In the genomic region with DNA sequence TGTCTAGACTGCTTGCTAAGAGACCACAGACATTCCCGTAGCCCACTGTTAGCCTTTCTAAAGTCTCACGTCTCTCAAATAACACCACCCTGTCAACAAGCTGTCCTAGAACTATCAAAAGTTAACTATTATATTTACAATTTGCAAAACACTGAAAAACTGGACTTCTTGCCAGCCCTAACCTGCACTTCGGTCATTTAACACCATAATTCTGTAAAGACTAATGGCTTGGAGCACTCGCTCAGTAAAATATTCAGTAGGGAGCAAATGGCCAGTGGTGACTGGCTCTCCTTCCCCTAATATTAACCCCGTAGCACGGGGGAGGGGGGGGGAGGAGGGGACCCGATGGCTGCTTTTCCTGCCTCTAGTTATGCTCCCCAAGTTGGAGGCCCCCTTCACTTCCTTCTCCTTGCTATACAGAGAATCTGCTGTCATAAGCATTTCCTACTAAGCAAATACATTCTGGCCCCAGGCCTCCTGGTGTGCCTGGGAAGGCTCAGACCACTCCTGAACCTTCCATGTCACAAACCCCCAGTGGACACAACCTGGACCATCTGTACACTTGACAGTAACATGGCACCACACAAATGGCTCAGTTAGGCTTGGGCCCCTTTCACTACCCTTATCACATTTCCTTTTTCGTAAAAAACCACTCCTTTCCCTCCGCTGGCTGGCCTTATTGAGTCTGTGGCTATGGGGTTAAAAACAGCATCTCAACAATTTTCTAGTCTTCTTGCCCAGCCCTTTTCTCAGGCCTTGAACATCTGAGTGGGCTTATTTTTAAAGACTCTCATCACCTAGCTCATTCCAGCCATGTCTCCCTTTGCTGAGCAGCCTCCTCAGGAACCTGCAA, we compare ENCODE assay signal across 11 mouse cellular contexts. TPM values are rescaled to one million over a fixed set of nuclear protein-coding genes. Genes with fewer than 3 reads are reported as not detected.
DNase-seq lines count a peak whose midpoint lies in the region; ATAC-seq and TF ChIP-seq lines count a peak whose summit lies in the region.
"Had no signal": no experiment of that assay in that cellular context is flagged by ENCODE, and none has a peak within 500 bp of the region (broad histone marks: within the 10 kb centered on the region; RNA-seq: fewer than 3 reads in every experiment).

No protein-coding gene starts in this region.

- no peak overlapping the region for H3K9ac ChIP-seq in kidney, postnatal 0 days (ENCODE audit: low read depth, low read length)
- H3K9ac ChIP-seq in embryonic facial prominence, embryonic 14.5 days (ENCODE audit: low read depth, low read length), result peak overlapping the region; percentile 9; the same call in 1 of the 2 replicates
- no peak overlapping the region for H3K9ac ChIP-seq in intestine, postnatal 0 days (ENCODE audit: low read depth, low read length)
- peak overlapping the region; percentile 7; the same call in 1 of the 2 replicates for H3K9ac ChIP-seq in midbrain, embryonic 16.5 days (ENCODE audit: low read depth, low read length)

- TF ChIP-seq CTCF in kidney, postnatal 0 days (IDR thresholded peaks at IDR 0.05; ENCODE audit: low read depth), result no peak
- no peak for TF ChIP-seq CTCF in intestine, postnatal 0 days (IDR thresholded peaks at IDR 0.05; ENCODE audit: low read depth)

- no peaks in the 10 kb centered on the region for H3K36me3 ChIP-seq in kidney, postnatal 0 days (ENCODE audit: insufficient read depth, low read length)
- 0 out of 2 replicates have a peak, but pooled peaks cover 14% of the 10 kb centered on the region for H3K36me3 ChIP-seq in embryonic facial prominence, embryonic 14.5 days (ENCODE audit: control insufficient read depth, insufficient read depth, low read length)
- peaks cover 4% of the 10 kb centered on the region; the same call in 1 of the 2 replicates for H3K36me3 ChIP-seq in intestine, postnatal 0 days (ENCODE audit: control insufficient read depth, insufficient read depth)
- H3K36me3 ChIP-seq in midbrain, embryonic 16.5 days (ENCODE audit: control insufficient read depth, insufficient read depth, low read length), result peaks cover 2% of the 10 kb centered on the region; the same call in 1 of the 2 replicates

- H3K4me3 ChIP-seq in kidney, postnatal 0 days (replicated peaks; ENCODE audit: low read depth, low read length), result no peak overlapping the region
- H3K4me3 ChIP-seq in embryonic facial prominence, embryonic 14.5 days (ENCODE audit: low read depth, low read length), result no peak overlapping the region
- no peak overlapping the region for H3K4me3 ChIP-seq in intestine, postnatal 0 days (ENCODE audit: low read depth, low read length)
- H3K4me3 ChIP-seq in midbrain, embryonic 16.5 days (ENCODE audit: low read depth, low read length), result no peak overlapping the region

- H3K27ac ChIP-seq in kidney, postnatal 0 days, result peak overlapping the region; percentile 15; the same call in 1 of the 2 replicates
- H3K27ac ChIP-seq in embryonic facial prominence, embryonic 14.5 days (replicated peaks; ENCODE audit: low read depth, low read length), result no peak overlapping the region
- peak overlapping the region; percentile 22 for H3K27ac ChIP-seq in intestine, postnatal 0 days (ENCODE audit: low read depth, low read length)
- no peak overlapping the region for H3K27ac ChIP-seq in midbrain, embryonic 16.5 days (ENCODE audit: low read length)

- DNase-seq in kidney, postnatal 0 days (ENCODE audit: low spot score), result no peak
- DNase-seq in kidney, postnatal 25 days, result no peak
- DNase-seq in embryonic facial prominence, embryonic 14.5 days (ENCODE audit: low spot score), result no peak
- DNase-seq in B cell, adult 2 months, result no peak
- DNase-seq in layer of hippocampus, postnatal 25 days (ENCODE audit: extremely low spot score in 1 of 2, low spot score in 1 of 2), result no peak
- DNase-seq in adrenal gland, postnatal 36 days, result no peak
- DNase-seq: gastrocnemius, postnatal 14 days; lung, adult 18-20 months; thymus, postnatal 36 days had no signal

- 23% methylated on average over 9 of the region's 9 CpGs for WGBS in kidney, postnatal 0 days
- 64% methylated on average over 9 of the region's 9 CpGs for WGBS in embryonic facial prominence, embryonic 14.5 days
- 45% methylated on average over 9 of the region's 9 CpGs for WGBS in intestine, postnatal 0 days
- 79% methylated on average over 9 of the region's 9 CpGs for WGBS in midbrain, embryonic 16.5 days

- no peak for ATAC-seq in kidney, postnatal 0 days (replicated peaks; ENCODE audit: low FRiP score, low read depth)
- no peak for ATAC-seq in embryonic facial prominence, embryonic 14.5 days (ENCODE audit: low read depth)
- no peak for ATAC-seq in intestine, postnatal 0 days
- no peak for ATAC-seq in midbrain, embryonic 16.5 days

- peaks cover 60% of the 10 kb centered on the region for H3K4me1 ChIP-seq in kidney, postnatal 0 days (replicated peaks; ENCODE audit: insufficient read depth, low read length)
- peaks cover 50% of the 10 kb centered on the region for H3K4me1 ChIP-seq in embryonic facial prominence, embryonic 14.5 days (ENCODE audit: control insufficient read depth, insufficient read depth, low read length)
- peaks cover 62% of the 10 kb centered on the region for H3K4me1 ChIP-seq in intestine, postnatal 0 days (replicated peaks; ENCODE audit: control insufficient read depth, insufficient read depth, low read length)
- peaks cover 63% of the 10 kb centered on the region for H3K4me1 ChIP-seq in midbrain, embryonic 16.5 days (ENCODE audit: control insufficient read depth, insufficient read depth, low read length)

- no peaks in the 10 kb centered on the region for H3K9me3 ChIP-seq in kidney, postnatal 0 days (replicated peaks; ENCODE audit: low read length)
- H3K9me3 ChIP-seq in embryonic facial prominence, embryonic 14.5 days (ENCODE audit: control insufficient read depth, low read length), result no peaks in the 10 kb centered on the region
- no peaks in the 10 kb centered on the region for H3K9me3 ChIP-seq in intestine, postnatal 0 days (ENCODE audit: control insufficient read depth)
- no peaks in the 10 kb centered on the region for H3K9me3 ChIP-seq in midbrain, embryonic 16.5 days (replicated peaks; ENCODE audit: control insufficient read depth, low read length, poor library complexity, severe bottlenecking)

- H3K27me3 ChIP-seq in kidney, postnatal 0 days (ENCODE audit: insufficient read depth, low read length), result no peaks in the 10 kb centered on the region
- no peaks in the 10 kb centered on the region for H3K27me3 ChIP-seq in embryonic facial prominence, embryonic 14.5 days (replicated peaks; ENCODE audit: control insufficient read depth, insufficient read depth, low read length)
- no peaks in the 10 kb centered on the region for H3K27me3 ChIP-seq in intestine, postnatal 0 days (replicated peaks; ENCODE audit: control insufficient read depth, insufficient read depth, low read length)
- H3K27me3 ChIP-seq in midbrain, embryonic 16.5 days (ENCODE audit: control insufficient read depth, insufficient read depth, low read depth, low read length), result no peaks in the 10 kb centered on the region

- H3K4me2 ChIP-seq in kidney, postnatal 0 days (ENCODE audit: low read length), result peak overlapping the region; percentile 28
- H3K4me2 ChIP-seq in embryonic facial prominence, embryonic 14.5 days (ENCODE audit: low read depth, low read length), result no peak overlapping the region
- 0 out of 2 replicates have a peak overlapping the region, but pooled peaks have one; percentile 3 for H3K4me2 ChIP-seq in intestine, postnatal 0 days (replicated peaks; ENCODE audit: low read depth)
- H3K4me2 ChIP-seq in midbrain, embryonic 16.5 days (ENCODE audit: low read length), result 0 out of 2 replicates have a peak overlapping the region, but pooled peaks have one; percentile 5

RNA-seq across cellular contexts. Expression of a gene that starts 8.2 kb away (rescaled TPM):
- polyA plus RNA-seq in kidney, postnatal 0 days (2015; fragmentation: Nextera tagmentation; extraction: Ambion mirVana), result 32.3 and 33.0 TPM in 2 replicates
- polyA plus RNA-seq in embryonic facial prominence, embryonic 14.5 days (2014; fragmentation: Nextera tagmentation; extraction: Ambion mirVana), result 32.4 and 37.3 TPM in 2 replicates
- polyA plus RNA-seq in intestine, postnatal 0 days (2015; fragmentation: Nextera tagmentation; extraction: Ambion mirVana), result 28.1 and 34.3 TPM in 2 replicates
- polyA plus RNA-seq in midbrain, embryonic 16.5 days (2015; fragmentation: Nextera tagmentation; extraction: Ambion mirVana), result 51.9 and 53.2 TPM in 2 replicates
- 10 to 100 TPM; 69.2 to 83.9 TPM for total RNA-seq in layer of hippocampus, postnatal 25 days (2021)
- 10 to 100 TPM; 25.2 to 38.5 TPM for total RNA-seq in adrenal gland, postnatal 36 days (2021)

RNA-seq across cellular contexts. Expression of a gene that starts 56.1 kb away (rescaled TPM):
- polyA plus RNA-seq in kidney, postnatal 0 days (2015; fragmentation: Nextera tagmentation; extraction: Ambion mirVana), result 73.0 and 75.5 TPM in 2 replicates
- 70.5 and 72.3 TPM in 2 replicates for polyA plus RNA-seq in embryonic facial prominence, embryonic 14.5 days (2014; fragmentation: Nextera tagmentation; extraction: Ambion mirVana)
- polyA plus RNA-seq in intestine, postnatal 0 days (2015; fragmentation: Nextera tagmentation; extraction: Ambion mirVana), result 30.9 and 33.7 TPM in 2 replicates
- polyA plus RNA-seq in midbrain, embryonic 16.5 days (2015; fragmentation: Nextera tagmentation; extraction: Ambion mirVana), result 64.8 and 72.5 TPM in 2 replicates
- total RNA-seq in layer of hippocampus, postnatal 25 days (2021), result 10 to 100 TPM; 29.2 to 32.0 TPM
- total RNA-seq in adrenal gland, postnatal 36 days (2021), result 10 to 100 TPM; 44.5 to 47.5 TPM

Comparison
In these comparisons a context has a peak if more than half of its experiments do, and no peak if none do; other contexts are left out.
1. H3K27ac ChIP-seq: peak in kidney, postnatal 0 days (single experiment) and intestine, postnatal 0 days (single experiment); none in embryonic facial prominence, embryonic 14.5 days (single experiment) and midbrain, embryonic 16.5 days (single experiment).
2. H3K9ac ChIP-seq: peak in embryonic facial prominence, embryonic 14.5 days (single experiment) and midbrain, embryonic 16.5 days (single experiment); none in kidney, postnatal 0 days (single experiment) and intestine, postnatal 0 days (single experiment).